Mouse (Mus musculus) neural tube, embryonic 11.5 days (tissue): ENCODE measurements around the gene Tenm4. TPM values are rescaled to one million over a fixed set of nuclear protein-coding genes. Genes with fewer than 3 reads are reported as not detected.

ENCODE experiments used
- ATAC-seq: fragments of 200-750 bp; cut with Nextera tagmentation; 2 replicates; pipeline ENCODE4 v1.8.0; 2017; ENCODE audit warnings: moderate number of reproducible peaks, mild to moderate bottlenecking, moderate TSS enrichment, moderate library complexity; ENCODE audit not compliant: insufficient read depth, low FRiP score, low TSS enrichment
- DNase-seq: peaks from one replicate; pipeline ENCODE4 v3.0.0-alpha.2; 2015; ENCODE audit warnings: low spot score
- H3K27ac ChIP-seq: fragments of 300-500 bp; sonication (generic); 2 replicates; pipeline ENCODE4 v1.5.1; 2014; ENCODE audit warnings: low read depth, mild to moderate bottlenecking, low read length
- H3K27me3 ChIP-seq: fragments of 300-500 bp; sonication (generic); 2 replicates; pipeline ENCODE4 v1.6.1; 2014; ENCODE audit warnings: mild to moderate bottlenecking, low read length, mixed read lengths; ENCODE audit not compliant: control insufficient read depth, insufficient read depth
- H3K36me3 ChIP-seq: fragments of 300-500 bp; sonication (generic); 2 replicates; pipeline ENCODE4 v1.6.1; 2014; ENCODE audit warnings: mild to moderate bottlenecking, low read length, moderate library complexity, mixed read lengths; ENCODE audit not compliant: control insufficient read depth, insufficient read depth
- H3K4me1 ChIP-seq: fragments of 300-500 bp; sonication (generic); 2 replicates; pipeline ENCODE4 v1.6.1; 2014; ENCODE audit warnings: low read length, mixed read lengths; ENCODE audit not compliant: control insufficient read depth, insufficient read depth
- H3K4me2 ChIP-seq: fragments of 300-500 bp; sonication (generic); 2 replicates; pipeline ENCODE4 v1.6.1; 2014; ENCODE audit warnings: low read depth, mild to moderate bottlenecking, moderate library complexity
- H3K4me3 ChIP-seq: fragments of 300-500 bp; sonication (generic); 2 replicates; pipeline ENCODE4 v1.5.1; 2014; ENCODE audit warnings: low read depth, low read length
- H3K9ac ChIP-seq: fragments of 300-500 bp; sonication (generic); 2 replicates; pipeline ENCODE4 v1.6.1; 2014; ENCODE audit warnings: mild to moderate bottlenecking, low read length
- H3K9me3 ChIP-seq: fragments of 300-500 bp; sonication (generic); 2 replicates; pipeline ENCODE4 v1.6.1; 2016; ENCODE audit warnings: low read length; ENCODE audit not compliant: control insufficient read depth
- WGBS: fragments of 180-500 bp; shearing (Covaris S2); extraction: QIAGEN DNeasy Blood & Tissue Kit; methylation state at CpG from one replicate; pipeline ENCODE4 v1.1.7; 2014; 5-methylcytosine and 5-hydroxymethylcytosine counted together
- polyA plus RNA-seq: library from polyadenylated mRNA; unstranded; fragments of >200 nt; fragmentation: Nextera tagmentation; extraction: Ambion mirVana; gene quantifications from 2 replicates; pipeline ENCODE4 v1.2.1, GENCODE M21; 2014

Tenm4 gene
- polyA plus RNA-seq, 1 experiment from 2014 or later = 32.7 TPM

GRCm38 (mm10) chr7:96329343-96329742 lies 158.3 kb downstream of the Tenm4 start:
- ATAC-seq (no peak), DNase-seq (no peak)
- no peaks in the 10 kb centered on the region for H3K4me1 ChIP-seq
- no peaks in the 10 kb centered on the region for H3K36me3 ChIP-seq
- no peak overlapping the region for H3K4me2 ChIP-seq
- 91% methylated on average over 4 of the region's 4 CpGs for WGBS
- H3K9me3 ChIP-seq = 0 out of 2 replicates have a peak, but pooled peaks cover 3% of the 10 kb centered on the region
- H3K4me3 ChIP-seq = no peak overlapping the region
- no peaks in the 10 kb centered on the region for H3K27me3 ChIP-seq
- H3K27ac ChIP-seq = no peak overlapping the region
- no peak overlapping the region for H3K9ac ChIP-seq

- H3K4me1 ChIP-seq = no peaks in the 10 kb centered on the region
- no peaks in the 10 kb centered on the region for H3K27me3 ChIP-seq
- no peak overlapping the region for H3K4me3 ChIP-seq
- H3K9me3 ChIP-seq = no peaks in the 10 kb centered on the region
- ATAC-seq = no peak
- DNase-seq = no peak
- H3K27ac ChIP-seq = no peak overlapping the region
- 37% methylated on average over 1 of the region's 1 CpGs for WGBS
- no peak overlapping the region for H3K9ac ChIP-seq
- H3K36me3 ChIP-seq = no peaks in the 10 kb centered on the region
- H3K4me2 ChIP-seq = no peak overlapping the region
These were observed 160.1 kb downstream of the Tenm4 start for GRCm38 (mm10) chr7:96331186-96331585.

- WGBS = 36% methylated on average over 2 of the region's 2 CpGs
- Histone ChIP-seq H3K4me1 (no peaks in the 10 kb centered on the region), H3K4me2 (no peak overlapping the region), H3K4me3 (no peak overlapping the region), H3K9me3 (no peaks in the 10 kb centered on the region), H3K27me3 (no peaks in the 10 kb centered on the region), H3K9ac (no peak overlapping the region), H3K36me3 (no peaks in the 10 kb centered on the region), H3K27ac (no peak overlapping the region)
- no peak for ATAC-seq
- DNase-seq = peak; percentile 41
These were observed 163.3 kb downstream of the Tenm4 start for GRCm38 (mm10) chr7:96334361-96334760.

- Histone ChIP-seq H3K4me3 (no peak overlapping the region), H3K4me2 (no peak overlapping the region), H3K9me3 (no peaks in the 10 kb centered on the region), H3K27ac (no peak overlapping the region), H3K36me3 (no peaks in the 10 kb centered on the region), H3K4me1 (no peaks in the 10 kb centered on the region), H3K9ac (no peak overlapping the region), H3K27me3 (no peaks in the 10 kb centered on the region)
- ATAC-seq (no peak), DNase-seq (no peak)
These were observed 165.3 kb downstream of the Tenm4 start for GRCm38 (mm10) chr7:96336376-96336775.

- Histone ChIP-seq H3K27ac (no peak overlapping the region), H3K4me2 (no peak overlapping the region), H3K27me3 (no peaks in the 10 kb centered on the region), H3K4me3 (no peak overlapping the region), H3K9ac (no peak overlapping the region), H3K4me1 (no peaks in the 10 kb centered on the region), H3K36me3 (no peaks in the 10 kb centered on the region), H3K9me3 (no peaks in the 10 kb centered on the region)
- no peak for DNase-seq
- ATAC-seq = no peak
- WGBS = 78% methylated on average over 5 of the region's 5 CpGs
These were observed 169.8 kb downstream of the Tenm4 start for GRCm38 (mm10) chr7:96340826-96341225.

GRCm38 (mm10) chr7:96341479-96341878 lies 170.4 kb downstream of the Tenm4 start:
- Histone ChIP-seq H3K9ac (no peak overlapping the region), H3K27ac (no peak overlapping the region), H3K4me2 (no peak overlapping the region), H3K4me3 (no peak overlapping the region), H3K4me1 (no peaks in the 10 kb centered on the region), H3K9me3 (no peaks in the 10 kb centered on the region), H3K27me3 (no peaks in the 10 kb centered on the region), H3K36me3 (no peaks in the 10 kb centered on the region)
- ATAC-seq (no peak), DNase-seq (no peak)
- 85% methylated on average over 2 of the region's 2 CpGs for WGBS

GRCm38 (mm10) chr7:96342996-96343395 lies 171.9 kb downstream of the Tenm4 start:
- DNase-seq = no peak

GRCm38 (mm10) chr7:96343667-96344066 lies 172.6 kb downstream of the Tenm4 start:
- DNase-seq (no peak), ATAC-seq (no peak)
- H3K9ac ChIP-seq = no peak overlapping the region
- WGBS = 93% methylated on average over 2 of the region's 2 CpGs
- H3K9me3 ChIP-seq = no peaks in the 10 kb centered on the region
- no peak overlapping the region for H3K4me3 ChIP-seq
- H3K27me3 ChIP-seq = no peaks in the 10 kb centered on the region
- no peak overlapping the region for H3K27ac ChIP-seq
- H3K4me2 ChIP-seq = no peak overlapping the region
- H3K36me3 ChIP-seq = no peaks in the 10 kb centered on the region
- H3K4me1 ChIP-seq = no peaks in the 10 kb centered on the region

More at GRCm38 (mm10) chr7:96342996-96343395, 171.9 kb downstream of the Tenm4 start:
- H3K4me1 ChIP-seq = no peaks in the 10 kb centered on the region
- whole genome bisulfite sequencing = 80% methylated on average over 6 of the region's 6 CpGs
- no peak for ATAC-seq
- no peaks in the 10 kb centered on the region for H3K9me3 ChIP-seq
- no peaks in the 10 kb centered on the region for H3K27me3 ChIP-seq
- H3K4me3 ChIP-seq = no peak overlapping the region
- H3K36me3 ChIP-seq = no peaks in the 10 kb centered on the region
- no peak overlapping the region for H3K4me2 ChIP-seq
- H3K27ac ChIP-seq = no peak overlapping the region
- no peak overlapping the region for H3K9ac ChIP-seq

GRCm38 (mm10) chr7:96352671-96353070 lies 181.6 kb downstream of the Tenm4 start:
- ATAC-seq (no peak), DNase-seq (no peak)
- H3K36me3 ChIP-seq = no peaks in the 10 kb centered on the region
- no peak overlapping the region for H3K27ac ChIP-seq
- no peaks in the 10 kb centered on the region for H3K9me3 ChIP-seq
- H3K27me3 ChIP-seq = no peaks in the 10 kb centered on the region
- H3K4me3 ChIP-seq = no peak overlapping the region
- H3K4me1 ChIP-seq = no peaks in the 10 kb centered on the region
- no peak overlapping the region for H3K4me2 ChIP-seq
- WGBS = 81% methylated on average over 8 of the region's 8 CpGs
- no peak overlapping the region for H3K9ac ChIP-seq
